Mouse (Mus musculus) lung, adult 2 months (tissue): ENCODE measurements around the gene Gm10277. TPM values are rescaled to one million over a fixed set of nuclear protein-coding genes. Genes with fewer than 3 reads are reported as not detected.

Source experiments
- DNase-seq: peaks from one replicate; pipeline ENCODE4 v3.0.0; 2022
- H3K4me1 ChIP-seq: fragments of 200-500 bp; 2 replicates; pipeline ENCODE4 v1.6.1; 2011; ENCODE audit warnings: low read length; ENCODE audit not compliant: control insufficient read depth, insufficient read depth
- H3K4me3 ChIP-seq: fragments of 200-500 bp; replicated peaks from 2 replicates; pipeline ENCODE3; 2011; ENCODE audit warnings: low read depth, mild to moderate bottlenecking, control low read depth, low read length; ENCODE audit errors: extremely low read depth
- CTCF ChIP-seq: fragments of 200-500 bp; IDR thresholded peaks from 2 replicates; pipeline ENCODE4 v1.5.1; 2011; ENCODE audit warnings: mild to moderate bottlenecking, low read length, control low read depth; ENCODE audit not compliant: insufficient read depth
- POLR2A ChIP-seq: fragments of 200-500 bp; IDR thresholded peaks from 2 replicates; pipeline ENCODE4 v1.6.1; 2011; ENCODE audit warnings: low read depth, mild to moderate bottlenecking, control low read depth, low read length, borderline replicate concordance; ENCODE audit errors: extremely low read depth
- WGBS: fragments of 180-500 bp; shearing (Covaris S2); methylation state at CpG from one replicate; pipeline ENCODE4 v1.1.7; 2018; 5-methylcytosine and 5-hydroxymethylcytosine counted together
- polyA plus RNA-seq: library from polyadenylated mRNA; depleted of rRNA; stranded (reverse); fragments of >200 nt; gene quantifications from 2 replicates; pipeline ENCODE4 v1.2.3, GENCODE M21; 2012

Gene Gm10277
- polyA plus RNA-seq, 1 experiment: not detected

DNA sequence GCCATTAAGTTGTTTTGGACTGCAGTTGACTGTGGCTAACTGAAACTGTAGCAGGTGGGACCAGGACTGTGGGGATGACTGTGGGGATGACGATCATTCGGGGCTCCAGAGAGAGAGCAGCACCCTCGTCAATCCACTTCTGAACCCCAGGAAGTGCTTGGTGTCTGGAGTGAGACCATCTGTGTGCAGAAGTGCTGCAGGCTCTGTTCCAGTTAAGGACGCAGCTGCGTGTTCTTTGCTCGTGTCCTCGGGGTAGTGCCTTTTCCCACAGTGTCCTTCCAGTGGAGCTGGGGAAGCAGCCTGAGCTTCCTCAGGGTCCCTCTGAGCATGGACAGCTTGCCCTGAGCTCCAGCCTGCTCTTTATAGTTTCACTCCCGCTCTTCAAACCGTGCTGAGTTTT lies 2.7 kb upstream of the Gm10277 start:
- DNase-seq: no peak
- TF ChIP-seq CTCF: no peak
- no peak for TF ChIP-seq POLR2A
- H3K4me3 ChIP-seq: no peak overlapping the region
- WGBS: 23% methylated on average over 9 of the region's 9 CpGs
- peaks cover 38% of the 10 kb centered on the region for H3K4me1 ChIP-seq

DNA sequence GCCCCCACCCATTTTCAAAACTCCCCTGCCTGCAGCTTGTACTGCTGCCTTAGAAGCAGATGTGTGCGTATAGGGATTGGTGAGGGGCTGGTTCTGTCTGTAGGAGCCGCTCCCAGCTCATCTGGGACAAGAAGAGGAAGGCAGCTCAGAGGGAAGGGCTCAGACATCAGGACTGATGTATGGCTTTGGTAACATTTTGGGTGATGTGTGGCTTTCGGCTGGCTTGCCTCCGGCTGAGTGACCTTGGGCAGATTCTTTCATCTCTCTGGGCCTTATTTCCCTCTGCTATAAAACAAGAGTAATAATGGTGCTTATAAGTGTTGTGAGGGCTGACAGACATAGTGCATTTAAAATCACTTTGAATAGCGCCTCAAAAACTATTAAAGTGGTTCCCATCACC lies 2.0 kb upstream of the Gm10277 start:
- peaks cover 46% of the 10 kb centered on the region for H3K4me1 ChIP-seq
- no peak overlapping the region for H3K4me3 ChIP-seq
- 95% methylated on average over 5 of the region's 5 CpGs for WGBS
- no peak for DNase-seq
- TF ChIP-seq CTCF (no peak), POLR2A (no peak)

DNA sequence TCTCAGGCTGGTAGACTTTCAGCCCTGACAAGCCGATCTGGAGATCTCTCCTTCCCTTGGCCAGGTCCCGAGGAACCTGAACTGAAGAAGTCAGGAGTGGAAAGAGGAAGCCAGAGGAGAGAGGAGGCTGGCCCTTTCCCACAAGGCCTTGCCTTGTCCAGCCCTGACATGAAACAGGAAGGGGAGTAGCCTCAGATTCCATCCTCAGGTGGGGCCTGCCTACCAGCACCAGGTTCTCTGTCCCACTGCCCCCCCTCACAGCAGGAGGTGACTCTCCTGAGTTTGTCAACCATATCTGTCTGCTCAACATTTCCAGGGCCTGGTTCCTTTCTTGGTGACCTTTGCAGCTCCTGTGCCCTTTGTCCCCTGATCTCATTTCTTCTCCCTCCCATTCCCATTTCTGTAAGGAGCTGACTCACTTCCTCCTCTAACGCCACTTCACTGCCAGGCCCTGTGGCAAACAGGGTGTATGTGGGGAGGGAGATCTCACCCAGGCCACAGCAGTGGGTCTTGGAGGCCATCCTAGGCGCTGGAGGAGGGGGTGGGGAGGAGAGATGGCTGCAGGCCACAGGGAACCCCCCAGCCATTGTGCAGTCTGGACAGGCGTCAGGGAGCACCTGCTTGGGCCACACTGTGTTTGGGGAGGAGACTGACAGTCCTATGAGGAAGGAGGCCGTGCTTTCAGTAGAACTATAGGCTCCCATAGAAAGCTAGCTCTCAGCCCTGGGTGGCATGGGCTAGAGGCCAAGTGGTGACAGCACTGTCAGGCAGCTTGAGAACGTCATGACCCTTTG lies 1.6 kb downstream of the Gm10277 start:
- TF ChIP-seq POLR2A: peak; percentile 61; the same call in 1 of the 2 replicates
- no peak for TF ChIP-seq CTCF
- peak; percentile 72 for DNase-seq
- peaks cover 53% of the 10 kb centered on the region for H3K4me1 ChIP-seq
- WGBS: 21% methylated on average over 7 of the region's 7 CpGs
- H3K4me3 ChIP-seq: no peak overlapping the region

DNA sequence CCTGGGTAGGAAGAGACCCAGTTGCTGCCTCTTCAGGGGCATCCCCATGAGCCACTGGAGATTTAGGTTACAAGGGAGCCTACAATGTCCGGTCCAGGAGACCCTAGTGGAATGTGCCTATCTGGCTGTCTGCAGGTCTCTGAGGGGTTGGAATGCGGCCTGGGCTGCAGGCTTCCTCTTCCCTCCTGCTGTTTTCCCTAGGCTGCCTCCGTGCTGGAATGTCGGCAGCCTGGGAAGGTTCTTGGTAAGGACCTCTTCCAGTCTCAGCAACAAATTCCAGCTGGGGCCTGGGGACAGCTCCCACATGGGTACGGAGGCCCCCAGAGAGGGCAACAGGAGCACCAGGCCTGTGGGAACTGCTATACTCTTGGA lies 2.2 kb downstream of the Gm10277 start:
- 27% methylated on average over 5 of the region's 5 CpGs for WGBS
- DNase-seq: no peak
- TF ChIP-seq POLR2A (no peak), CTCF (no peak)
- H3K4me1 ChIP-seq: peaks cover 48% of the 10 kb centered on the region
- H3K4me3 ChIP-seq: no peak overlapping the region

DNA sequence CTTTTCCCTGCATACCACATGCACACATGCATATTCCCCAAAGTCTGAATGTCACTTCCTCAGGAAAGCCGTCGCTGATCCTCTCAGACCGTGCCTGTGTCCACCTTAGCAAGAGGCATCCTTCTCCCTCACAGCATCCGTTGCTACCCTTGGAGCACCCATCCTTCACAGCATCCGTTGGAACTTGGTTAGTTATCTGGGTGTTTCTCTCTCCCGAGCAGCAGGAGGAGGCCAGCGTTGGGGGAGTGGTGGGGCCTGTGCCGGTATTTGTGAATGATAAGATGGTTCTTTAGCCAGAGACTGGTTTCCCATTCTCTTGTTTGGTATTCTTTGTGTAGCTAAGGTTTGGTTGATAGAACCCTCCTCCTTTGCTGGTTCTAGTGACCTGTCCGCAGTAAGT lies 2.7 kb downstream of the Gm10277 start:
- H3K4me1 ChIP-seq: peaks cover 45% of the 10 kb centered on the region
- H3K4me3 ChIP-seq: no peak overlapping the region
- no peak for TF ChIP-seq POLR2A
- TF ChIP-seq CTCF: no peak
- no peak for DNase-seq
- 49% methylated on average over 9 of the region's 9 CpGs for WGBS

DNA sequence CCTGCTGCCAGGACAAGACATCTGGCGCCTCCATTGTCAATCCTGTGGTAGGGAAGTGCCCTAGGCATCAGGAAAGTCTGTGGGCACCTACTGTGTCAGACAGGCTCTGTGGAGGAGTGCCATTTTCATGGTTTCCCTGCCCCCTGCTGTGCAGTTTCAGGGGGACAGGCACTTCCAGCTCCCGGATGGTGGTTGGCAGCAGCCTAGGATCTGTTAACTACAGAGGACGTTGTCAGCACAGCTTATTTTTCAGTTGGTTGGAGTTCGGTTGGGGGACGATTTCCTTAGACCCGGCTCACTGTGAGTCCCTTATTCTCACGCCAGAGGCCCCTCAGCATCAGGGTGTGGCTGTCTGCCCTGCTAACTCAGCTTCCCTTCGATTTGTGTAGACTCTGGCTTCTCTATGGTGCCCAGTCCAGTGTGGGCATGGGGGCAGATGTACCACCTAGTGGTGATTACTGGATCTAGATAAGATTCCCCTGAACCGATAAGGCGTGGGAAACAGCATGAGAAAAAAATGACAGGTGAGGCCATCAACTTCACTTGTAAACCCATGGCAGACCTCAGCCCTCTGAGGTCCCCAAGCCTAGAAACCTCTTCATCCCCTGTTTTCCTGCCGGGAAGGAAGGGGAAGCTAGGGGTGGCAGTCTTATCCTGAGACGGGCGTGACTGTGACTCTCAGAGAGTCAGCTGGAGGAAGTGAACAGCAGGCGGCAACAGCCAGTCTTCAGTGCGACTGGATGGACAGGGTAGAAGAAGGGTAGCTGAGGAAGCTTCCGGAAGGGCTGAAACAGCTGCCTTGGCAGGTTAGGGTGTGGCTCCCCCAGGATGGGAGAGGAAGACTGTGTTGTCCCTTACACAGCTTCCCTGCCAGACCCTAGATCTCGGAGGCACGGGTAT lies 3.5 kb downstream of the Gm10277 start:
- TF ChIP-seq CTCF (peak; percentile 47; the same call in 1 of the 2 replicates), POLR2A (no peak)
- Histone ChIP-seq H3K4me3 (no peak overlapping the region), H3K4me1 (peaks cover 45% of the 10 kb centered on the region)
- DNase-seq: peak; percentile 56
- 16% methylated on average over 18 of the region's 18 CpGs for WGBS

DNA sequence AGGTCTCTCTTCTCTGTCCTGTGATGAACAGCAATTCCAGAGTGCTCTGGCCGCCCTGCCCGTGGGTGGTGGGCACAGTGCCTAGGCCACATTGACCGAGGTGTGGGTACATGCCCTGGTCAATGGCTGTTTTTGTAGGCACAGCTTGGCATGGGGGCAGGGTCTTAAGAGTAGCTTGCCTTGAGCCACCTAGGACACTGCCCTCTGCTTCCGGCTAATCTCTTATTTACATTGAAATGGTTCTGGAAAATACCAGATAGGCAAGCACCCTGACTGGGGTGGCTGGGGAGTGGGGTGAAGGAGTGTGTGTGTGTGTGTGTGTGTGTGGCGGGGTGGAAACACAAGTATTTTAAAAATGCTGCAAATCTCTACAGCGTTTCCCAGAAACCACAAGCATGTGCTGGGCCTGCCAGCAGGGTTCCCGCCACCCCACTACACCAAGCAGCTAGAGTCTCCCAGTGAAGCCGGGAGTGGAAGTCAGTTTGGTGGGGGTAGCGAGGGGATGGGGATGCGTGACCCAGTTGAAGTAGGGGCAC lies 4.3 kb downstream of the Gm10277 start:
- peaks cover 45% of the 10 kb centered on the region for H3K4me1 ChIP-seq

DNA sequence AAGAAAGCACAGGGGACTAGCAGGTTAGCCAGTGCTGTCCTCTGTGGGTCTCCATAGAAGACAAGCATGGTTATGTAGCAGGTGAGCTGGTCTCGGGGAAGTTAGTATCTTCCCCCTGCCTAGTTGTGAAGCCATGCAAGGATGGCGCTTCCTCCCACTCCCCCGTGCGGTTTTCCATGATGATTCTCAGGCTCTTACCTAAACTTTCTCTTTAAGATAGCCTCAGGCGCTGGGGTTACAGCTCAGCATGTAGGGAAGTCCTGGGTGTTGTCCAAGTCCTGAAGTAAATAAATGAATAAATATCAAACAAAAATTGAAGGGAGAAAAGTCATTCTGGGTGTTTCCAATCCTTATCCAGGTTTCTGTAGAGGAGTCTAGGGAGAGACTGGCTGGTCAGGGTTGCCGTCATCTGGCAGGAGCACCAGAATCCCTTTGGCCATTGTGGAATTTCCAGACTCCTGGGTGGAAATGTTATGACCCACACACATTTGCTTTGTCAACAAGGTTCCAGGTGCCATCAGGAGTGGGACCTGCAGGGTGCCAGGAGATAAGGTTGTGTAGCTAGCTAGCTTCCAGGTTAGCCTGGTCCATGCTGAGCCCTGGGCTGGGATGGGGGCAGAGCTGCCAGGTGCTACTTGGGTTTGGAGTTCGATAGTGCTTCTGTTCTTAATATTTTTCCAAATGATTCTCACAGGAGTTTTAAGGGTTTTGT lies 5.3 kb downstream of the Gm10277 start:
- Histone ChIP-seq H3K4me3 (no peak overlapping the region), H3K4me1 (peaks cover 45% of the 10 kb centered on the region)
- WGBS: 75% methylated on average over 7 of the region's 7 CpGs
- DNase-seq: no peak
- TF ChIP-seq CTCF (no peak), POLR2A (no peak)

More for the DNA sequence above, 4.3 kb downstream of the Gm10277 start:
- peak; percentile 36 for DNase-seq
- TF ChIP-seq CTCF (no peak), POLR2A (no peak)
- 30% methylated on average over 10 of the region's 10 CpGs for WGBS
- no peak overlapping the region for H3K4me3 ChIP-seq

DNA sequence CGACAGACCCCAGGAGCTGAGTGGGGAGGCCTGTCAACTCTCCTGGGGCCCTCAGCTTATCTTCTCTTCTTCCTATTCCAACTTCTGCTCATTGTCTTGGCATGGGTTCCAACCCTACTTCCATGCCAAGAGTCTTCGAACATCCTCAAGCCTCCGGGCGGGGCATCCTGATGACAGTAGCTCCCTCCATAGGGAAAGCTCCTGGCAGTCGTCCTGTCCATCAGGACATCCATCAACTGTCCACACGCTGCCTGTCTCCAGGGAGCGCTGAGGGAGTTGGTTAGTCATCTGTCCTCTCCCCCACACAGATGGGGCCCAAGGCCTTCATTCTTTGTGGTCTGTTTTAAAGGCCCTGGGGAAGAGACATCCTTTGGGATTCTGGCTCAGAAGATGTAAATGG lies 6.5 kb downstream of the Gm10277 start:
- no peak overlapping the region for H3K4me3 ChIP-seq
- no peak for DNase-seq
- 45% methylated on average over 7 of the region's 7 CpGs for WGBS
- TF ChIP-seq POLR2A (no peak), CTCF (no peak)
- peaks cover 39% of the 10 kb centered on the region for H3K4me1 ChIP-seq
